Mouse (Mus musculus) hindbrain, embryonic 14.5 days (tissue): ENCODE results near the gene Elob. TPM values are rescaled to one million over a fixed set of nuclear protein-coding genes. Genes with fewer than 3 reads are reported as not detected.

ENCODE experiments used
- microRNA-seq: library from miRNA; unstranded; fragments of <30 nt; microRNA quantifications from one replicate; pipeline ENCODE4, GENCODE M21; 2016
- polyA plus RNA-seq: library from polyadenylated mRNA; unstranded; fragments of >200 nt; fragmentation: Nextera tagmentation; extraction: Ambion mirVana; gene quantifications from 2 replicates; pipeline ENCODE4 v1.2.1, GENCODE M21; 2014

Gene Elob
- polyA plus RNA-seq, 1 experiment from 2014 or later, result 1,404 TPM

Small RNAs within 50 kb of the gene (microRNA-seq; reads per million reads assigned to microRNA genes)
- gene Mir5125, result 0.65 reads per million

Other genes starting within 250 kb of the Elob start
- 20.3 and 21.4 TPM in 2 replicates for gene Zfp13, start 229.6 kb downstream of the Elob start, polyA plus RNA-seq
- 0.25 and 0.27 TPM in 2 replicates for gene Zscan10, start 228.3 kb downstream of the Elob start, polyA plus RNA-seq
- gene Mmp25, start 183.9 kb downstream of the Elob start, polyA plus RNA-seq, result 1.0 and 1.6 TPM in 2 replicates
- gene Bicdl2, start 168.6 kb downstream of the Elob start, polyA plus RNA-seq, result 0.24 TPM in 1 of 2 replicates, not detected in the other
- gene Hcfc1r1, start 155.5 kb downstream of the Elob start, polyA plus RNA-seq, result 129 and 143 TPM in 2 replicates
- 39.7 and 40.0 TPM in 2 replicates for gene Thoc6, start 155.3 kb downstream of the Elob start, polyA plus RNA-seq
- gene Tnfrsf12a, start 151.7 kb downstream of the Elob start, polyA plus RNA-seq, result 3.1 and 3.7 TPM in 2 replicates
- gene Cldn6, start 149.9 kb downstream of the Elob start, polyA plus RNA-seq, result 0.24 and 0.26 TPM in 2 replicates
- 1.7 and 2.6 TPM in 2 replicates for gene Cldn9, start 145.1 kb downstream of the Elob start, polyA plus RNA-seq
- 0.09 and 0.18 TPM in 2 replicates for gene 1520401A03Rik, start 106.4 kb downstream of the Elob start, polyA plus RNA-seq
- 16.9 and 17.7 TPM in 2 replicates for gene Pkmyt1, start 102.8 kb downstream of the Elob start, polyA plus RNA-seq
- gene Paqr4, start 88.3 kb downstream of the Elob start, polyA plus RNA-seq, result 57.5 and 62.8 TPM in 2 replicates
- gene Kremen2, start 83.3 kb downstream of the Elob start, polyA plus RNA-seq, result 0.74 and 0.90 TPM in 2 replicates
- 179 and 183 TPM in 2 replicates for gene Flywch1, start 57.5 kb downstream of the Elob start, polyA plus RNA-seq
- 75.4 and 78.4 TPM in 2 replicates for gene Flywch2, start 43.1 kb downstream of the Elob start, polyA plus RNA-seq
- gene Srrm2, start 38.6 kb downstream of the Elob start, polyA plus RNA-seq, result 390 and 455 TPM in 2 replicates
- gene Prss33, start 6.9 kb upstream of the Elob start, polyA plus RNA-seq, result not detected in 2 replicates
- gene Prss32, start 14.7 kb upstream of the Elob start, polyA plus RNA-seq, result 0.16 TPM in 1 of 2 replicates, not detected in the other
- 1.1 and 2.3 TPM in 2 replicates for gene Prss41, start 15.0 kb upstream of the Elob start, polyA plus RNA-seq
- not detected in 2 replicates for gene Prss21, start 38.9 kb upstream of the Elob start, polyA plus RNA-seq
- gene Dcpp1, start 51.7 kb upstream of the Elob start, polyA plus RNA-seq, result not detected in 2 replicates
- gene Dcpp2, start 51.7 kb upstream of the Elob start, polyA plus RNA-seq, result not detected in 2 replicates
- not detected in 2 replicates for gene Dcpp3, start 88.3 kb upstream of the Elob start, polyA plus RNA-seq
- not detected in 2 replicates for gene Sbp, start 112.5 kb upstream of the Elob start, polyA plus RNA-seq
- not detected in 2 replicates for gene Sbpl, start 126.1 kb upstream of the Elob start, polyA plus RNA-seq
- gene Prss30, start 151.4 kb upstream of the Elob start, polyA plus RNA-seq, result not detected in 2 replicates
- gene Prss22, start 169.0 kb upstream of the Elob start, polyA plus RNA-seq, result not detected in 2 replicates
- 0.16 TPM in 1 of 2 replicates, not detected in the other for gene Prss27, start 209.0 kb upstream of the Elob start, polyA plus RNA-seq
- gene Kctd5, start 244.3 kb upstream of the Elob start, polyA plus RNA-seq, result 77.8 and 79.9 TPM in 2 replicates